Mouse (Mus musculus): ENCODE results near the gene Pter. TPM values are rescaled to one million over a fixed set of nuclear protein-coding genes. Genes with fewer than 3 reads are reported as not detected.

Gene Pter
- polyA plus RNA-seq, 1 experiment from 2014 or later, result 64.3 TPM

- WGBS (ENCODE audit: insufficient replicate concordance), result 60% methylated on average over 1 of the region's 1 CpGs
- no peak overlapping the region for H3K4me2 ChIP-seq (ENCODE audit: low read depth, low read length)
- DNase-seq (no peak), ATAC-seq (no peak)
- H3K9me3 ChIP-seq (ENCODE audit: low read length), result no peaks in the 10 kb centered on the region
- TF ChIP-seq EP300 (IDR thresholded peaks at IDR 0.05; ENCODE audit: low read depth) (no peak), CTCF (IDR thresholded peaks at IDR 0.05; ENCODE audit: low read depth) (no peak)
- H3K36me3 ChIP-seq (replicated peaks; ENCODE audit: insufficient read depth, low read length), result no peaks in the 10 kb centered on the region
- no peak overlapping the region for H3K27ac ChIP-seq (ENCODE audit: low read depth)
- no peaks in the 10 kb centered on the region; the same call in 1 of the 2 replicates for H3K4me1 ChIP-seq (ENCODE audit: insufficient read depth)
- H3K4me3 ChIP-seq (ENCODE audit: low read depth, low read length), result no peak overlapping the region
- no peak overlapping the region for H3K9ac ChIP-seq (replicated peaks)
- no peaks in the 10 kb centered on the region for H3K27me3 ChIP-seq (ENCODE audit: insufficient read depth, low read length)
Measured at GRCm38 (mm10) chr2:12905786-12906185, 18.1 kb upstream of the Pter start.

GRCm38 (mm10) chr2:12925643-12926042, 1.8 kb downstream of the Pter start:
- DNase-seq (no peak), ATAC-seq (peak; percentile 37; the same call in 1 of the 2 replicates)
- Histone ChIP-seq H3K9ac (replicated peaks) (no peak overlapping the region), H3K36me3 (replicated peaks; ENCODE audit: insufficient read depth, low read length) (no peaks in the 10 kb centered on the region), H3K4me3 (ENCODE audit: low read depth, low read length) (peak overlapping the region; percentile 70; the same call in 1 of the 2 replicates), H3K9me3 (ENCODE audit: low read length) (no peaks in the 10 kb centered on the region), H3K27me3 (ENCODE audit: insufficient read depth, low read length) (no peaks in the 10 kb centered on the region), H3K4me2 (ENCODE audit: low read depth, low read length) (peak overlapping the region; percentile 82), H3K4me1 (ENCODE audit: insufficient read depth) (peaks cover 8% of the 10 kb centered on the region; the same call in 1 of the 2 replicates), H3K27ac (ENCODE audit: low read depth) (no peak overlapping the region)
- 41% methylated on average over 1 of the region's 1 CpGs for WGBS (ENCODE audit: insufficient replicate concordance)
- TF ChIP-seq CTCF (IDR thresholded peaks at IDR 0.05; ENCODE audit: low read depth) (no peak), EP300 (IDR thresholded peaks at IDR 0.05; ENCODE audit: low read depth) (no peak)

- Histone ChIP-seq H3K4me2 (ENCODE audit: low read depth, low read length) (no peak overlapping the region), H3K9ac (replicated peaks) (no peak overlapping the region), H3K9me3 (ENCODE audit: low read length) (no peaks in the 10 kb centered on the region), H3K4me1 (ENCODE audit: insufficient read depth) (peaks cover 8% of the 10 kb centered on the region; the same call in 1 of the 2 replicates), H3K4me3 (ENCODE audit: low read depth, low read length) (no peak overlapping the region), H3K27ac (ENCODE audit: low read depth) (no peak overlapping the region), H3K36me3 (replicated peaks; ENCODE audit: insufficient read depth, low read length) (no peaks in the 10 kb centered on the region), H3K27me3 (ENCODE audit: insufficient read depth, low read length) (no peaks in the 10 kb centered on the region)
- TF ChIP-seq CTCF (IDR thresholded peaks at IDR 0.05; ENCODE audit: low read depth) (no peak), EP300 (IDR thresholded peaks at IDR 0.05; ENCODE audit: low read depth) (no peak)
- WGBS (ENCODE audit: insufficient replicate concordance), result 80% methylated on average over 2 of the region's 2 CpGs
- DNase-seq (no peak), ATAC-seq (no peak)
Measured at GRCm38 (mm10) chr2:12930338-12930737, 6.5 kb downstream of the Pter start.

GRCm38 (mm10) chr2:12933905-12934304, 10.1 kb downstream of the Pter start:
- ATAC-seq (no peak), DNase-seq (no peak)
- no peaks in the 10 kb centered on the region for H3K36me3 ChIP-seq (replicated peaks; ENCODE audit: insufficient read depth, low read length)
- TF ChIP-seq EP300 (IDR thresholded peaks at IDR 0.05; ENCODE audit: low read depth), result no peak
- no peak for TF ChIP-seq CTCF (IDR thresholded peaks at IDR 0.05; ENCODE audit: low read depth)
- H3K27me3 ChIP-seq (ENCODE audit: insufficient read depth, low read length), result no peaks in the 10 kb centered on the region
- 76% methylated on average over 2 of the region's 2 CpGs for WGBS (ENCODE audit: insufficient replicate concordance)
- no peak overlapping the region for H3K9ac ChIP-seq (replicated peaks)
- no peak overlapping the region for H3K4me3 ChIP-seq (ENCODE audit: low read depth, low read length)
- H3K9me3 ChIP-seq (ENCODE audit: low read length), result no peaks in the 10 kb centered on the region
- H3K27ac ChIP-seq (ENCODE audit: low read depth), result no peak overlapping the region
- H3K4me1 ChIP-seq (ENCODE audit: insufficient read depth), result no peaks in the 10 kb centered on the region
- H3K4me2 ChIP-seq (ENCODE audit: low read depth, low read length), result no peak overlapping the region

GRCm38 (mm10) chr2:12935286-12935685, 11.4 kb downstream of the Pter start:
- Histone ChIP-seq H3K9ac (replicated peaks) (no peak overlapping the region), H3K4me2 (ENCODE audit: low read depth, low read length) (no peak overlapping the region), H3K4me3 (ENCODE audit: low read depth, low read length) (no peak overlapping the region), H3K27ac (ENCODE audit: low read depth) (no peak overlapping the region), H3K36me3 (replicated peaks; ENCODE audit: insufficient read depth, low read length) (no peaks in the 10 kb centered on the region), H3K9me3 (ENCODE audit: low read length) (no peaks in the 10 kb centered on the region), H3K27me3 (ENCODE audit: insufficient read depth, low read length) (no peaks in the 10 kb centered on the region), H3K4me1 (ENCODE audit: insufficient read depth) (no peaks in the 10 kb centered on the region)
- no peak for TF ChIP-seq EP300 (IDR thresholded peaks at IDR 0.05; ENCODE audit: low read depth)
- no peak for TF ChIP-seq CTCF (IDR thresholded peaks at IDR 0.05; ENCODE audit: low read depth)
- DNase-seq (no peak), ATAC-seq (no peak)
- 78% methylated on average over 2 of the region's 2 CpGs for WGBS (ENCODE audit: insufficient replicate concordance)

- Histone ChIP-seq H3K9ac (replicated peaks) (no peak overlapping the region), H3K27ac (ENCODE audit: low read depth) (no peak overlapping the region), H3K4me1 (ENCODE audit: insufficient read depth) (no peaks in the 10 kb centered on the region), H3K36me3 (replicated peaks; ENCODE audit: insufficient read depth, low read length) (no peaks in the 10 kb centered on the region), H3K9me3 (ENCODE audit: low read length) (no peaks in the 10 kb centered on the region), H3K27me3 (ENCODE audit: insufficient read depth, low read length) (no peaks in the 10 kb centered on the region), H3K4me2 (ENCODE audit: low read depth, low read length) (no peak overlapping the region), H3K4me3 (ENCODE audit: low read depth, low read length) (no peak overlapping the region)
- DNase-seq (no peak), ATAC-seq (no peak)
- no peak for TF ChIP-seq CTCF (IDR thresholded peaks at IDR 0.05; ENCODE audit: low read depth)
- no peak for TF ChIP-seq EP300 (IDR thresholded peaks at IDR 0.05; ENCODE audit: low read depth)
- 89% methylated on average over 10 of the region's 10 CpGs for WGBS (ENCODE audit: insufficient replicate concordance)
Measured at GRCm38 (mm10) chr2:12937461-12938217, 13.8 kb downstream of the Pter start.
